Mouse (Mus musculus) cerebellum, adult 2 months (tissue): Measurements from ENCODE around the gene Triobp.

Source experiments
- CTCF ChIP-seq: fragments of 200-500 bp; IDR thresholded peaks from 2 replicates; pipeline ENCODE4 v1.5.1; 2011; ENCODE audit warnings: low read depth, mild to moderate bottlenecking, control low read depth, low read length, moderate library complexity, borderline replicate concordance; ENCODE audit not compliant: insufficient read depth
- POLR2A ChIP-seq: fragments of 200-500 bp; IDR thresholded peaks from 2 replicates; pipeline ENCODE4 v1.6.1; 2011; ENCODE audit warnings: low read length, control low read depth, borderline replicate concordance; ENCODE audit not compliant: insufficient read depth

DNA sequence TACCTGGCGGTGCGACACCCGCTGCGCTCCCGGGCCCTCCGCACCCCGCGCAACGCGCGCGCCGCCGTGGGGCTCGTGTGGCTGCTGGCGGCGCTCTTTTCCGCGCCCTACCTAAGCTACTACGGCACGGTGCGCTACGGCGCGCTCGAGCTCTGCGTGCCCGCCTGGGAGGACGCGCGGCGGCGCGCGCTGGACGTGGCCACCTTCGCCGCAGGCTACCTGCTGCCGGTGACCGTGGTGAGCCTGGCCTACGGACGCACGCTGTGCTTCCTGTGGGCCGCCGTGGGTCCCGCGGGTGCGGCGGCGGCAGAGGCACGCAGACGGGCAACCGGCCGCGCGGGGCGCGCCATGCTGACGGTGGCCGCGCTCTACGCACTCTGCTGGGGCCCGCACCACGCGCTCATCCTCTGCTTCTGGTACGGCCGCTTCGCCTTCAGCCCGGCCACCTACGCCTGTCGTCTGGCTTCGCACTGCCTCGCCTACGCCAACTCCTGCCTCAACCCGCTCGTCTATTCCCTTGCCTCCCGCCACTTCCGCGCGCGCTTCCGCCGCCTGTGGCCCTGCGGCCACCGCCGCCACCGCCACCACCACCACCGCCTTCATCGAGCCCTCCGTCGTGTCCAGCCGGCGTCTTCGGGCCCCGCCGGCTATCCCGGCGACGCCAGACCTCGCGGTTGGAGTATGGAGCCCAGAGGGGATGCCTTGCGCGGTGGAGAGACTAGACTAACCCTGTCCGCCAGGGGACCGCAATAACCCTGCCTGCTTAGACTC lies 95.4 kb downstream of the Triobp start:
- TF ChIP-seq CTCF (no peak), POLR2A (peak; percentile 30; the same call in 1 of the 2 replicates)
